ENCODE assay signal across 11 mouse cellular contexts in genomic region chr9:84281610-84282009, GRCm38 (mm10).
DNase-seq lines count a peak whose midpoint lies in the region; ATAC-seq and TF ChIP-seq lines count a peak whose summit lies in the region.
"Had no signal": no experiment of that assay in that cellular context is flagged by ENCODE, and none has a peak within 500 bp of the region (broad histone marks: within the 10 kb centered on the region; RNA-seq: fewer than 3 reads in every experiment).

No protein-coding gene starts in this region.

- H3K4me3 ChIP-seq in kidney, embryonic 15.5 days (replicated peaks): no peak overlapping the region
- no peak overlapping the region for H3K4me3 ChIP-seq in midbrain, postnatal 0 days (ENCODE audit: low read depth, low read length)

- no peak for TF ChIP-seq POLR2A in brain, embryonic 14.5 days (IDR thresholded peaks at IDR 0.05; ENCODE audit: borderline replicate concordance, extremely low read depth, insufficient read depth, insufficient read length, poor library complexity, severe bottlenecking)

- ATAC-seq in kidney, embryonic 15.5 days (replicated peaks; ENCODE audit: low FRiP score): no peak
- peak; percentile 96 for ATAC-seq in hematopoietic stem cell, adult 5-6 weeks (replicated peaks in 1 of 2; ENCODE audit: insufficient read depth in 1 of 2, low FRiP score in 2 of 2, low TSS enrichment in 1 of 2, low read depth in 1 of 2, poor library complexity in 2 of 2, severe bottlenecking in 2 of 2)
- ATAC-seq in midbrain, postnatal 0 days (ENCODE audit: low FRiP score): no peak
- ATAC-seq: activated CD4-positive, CD25-positive, alpha-beta regulatory T cell, adult 4 months had no signal

- 53% methylated on average over 3 of the region's 3 CpGs for WGBS in kidney, embryonic 15.5 days
- WGBS in midbrain, postnatal 0 days: 52% methylated on average over 3 of the region's 3 CpGs

- H3K9ac ChIP-seq in kidney, embryonic 15.5 days: no peak overlapping the region
- no peak overlapping the region for H3K9ac ChIP-seq in midbrain, postnatal 0 days (replicated peaks; ENCODE audit: low read length, poor library complexity, severe bottlenecking)

- H3K27ac ChIP-seq in kidney, embryonic 15.5 days: no peak overlapping the region
- no peak overlapping the region for H3K27ac ChIP-seq in midbrain, postnatal 0 days (ENCODE audit: low read depth, low read length)
- H3K27ac ChIP-seq: macrophage had no signal

- H3K9me3 ChIP-seq in kidney, embryonic 15.5 days (replicated peaks): no peaks in the 10 kb centered on the region
- H3K9me3 ChIP-seq in midbrain, postnatal 0 days (ENCODE audit: low read length): no peaks in the 10 kb centered on the region

- no peaks in the 10 kb centered on the region for H3K4me1 ChIP-seq in kidney, embryonic 15.5 days
- H3K4me1 ChIP-seq in midbrain, postnatal 0 days (ENCODE audit: insufficient read depth, low read length): no peaks in the 10 kb centered on the region; the same call in 1 of the 2 replicates

- H3K36me3 ChIP-seq in kidney, embryonic 15.5 days: no peaks in the 10 kb centered on the region
- no peaks in the 10 kb centered on the region for H3K36me3 ChIP-seq in midbrain, postnatal 0 days (ENCODE audit: insufficient read depth, low read length)

- DNase-seq in kidney, postnatal 14 days: peak; percentile 7
- DNase-seq in brain, embryonic 14.5 days (ENCODE audit: low read depth): peak; percentile 94
- peak; percentile 39 for DNase-seq in midbrain, postnatal 0 days (ENCODE audit: low spot score)
- DNase-seq in layer of hippocampus, postnatal 10 days (ENCODE audit: low spot score in 2 of 2): no peak
- DNase-seq in thymus, postnatal 10 days (ENCODE audit: low spot score in 2 of 2): no peak
- no peak for DNase-seq in kidney, adult 9 months
- DNase-seq: thymus, postnatal 14 days had no signal

- no peak for TF ChIP-seq CTCF in brain, embryonic 14.5 days (IDR thresholded peaks at IDR 0.05; ENCODE audit: borderline replicate concordance, extremely low read depth, insufficient read depth, insufficient read length)
- TF ChIP-seq CTCF in midbrain, postnatal 0 days (IDR thresholded peaks at IDR 0.05): no peak

- H3K4me2 ChIP-seq in kidney, embryonic 15.5 days: no peak overlapping the region
- H3K4me2 ChIP-seq in midbrain, postnatal 0 days (ENCODE audit: low read depth, low read length, poor library complexity, severe bottlenecking): no peak overlapping the region

- no peaks in the 10 kb centered on the region for H3K27me3 ChIP-seq in kidney, embryonic 15.5 days
- H3K27me3 ChIP-seq in midbrain, postnatal 0 days (ENCODE audit: insufficient read depth, low read length): no peaks in the 10 kb centered on the region

Comparison
In these comparisons a context has a peak if more than half of its experiments do, and no peak if none do; other contexts are left out.
1. DNase-seq: peak in kidney, postnatal 14 days (single experiment), brain, embryonic 14.5 days (single experiment) and midbrain, postnatal 0 days (single experiment); none in layer of hippocampus, postnatal 10 days (0 of 2), thymus, postnatal 10 days (0 of 2) and kidney, adult 9 months (single experiment).
2. ATAC-seq: peak in hematopoietic stem cell, adult 5-6 weeks (2 of 2); none in kidney, embryonic 15.5 days (single experiment) and midbrain, postnatal 0 days (single experiment).